Mouse (Mus musculus) c-Kit-negative CD71-positive TER-119-positive erythroid progenitor cells, embryonic 14.5 days (primary cell): Measurements from ENCODE around the gene Car6.

ENCODE experiments used
- DNase-seq: peaks from one replicate; pipeline ENCODE4 v3.0.0-alpha.2; 2013; ENCODE audit warnings: low read depth, low spot score

Gene Car6

GRCm38 (mm10) chr4:150229747-150230390 is 28.7 kb upstream of the Car6 start:
- DNase-seq: no peak

DNA sequence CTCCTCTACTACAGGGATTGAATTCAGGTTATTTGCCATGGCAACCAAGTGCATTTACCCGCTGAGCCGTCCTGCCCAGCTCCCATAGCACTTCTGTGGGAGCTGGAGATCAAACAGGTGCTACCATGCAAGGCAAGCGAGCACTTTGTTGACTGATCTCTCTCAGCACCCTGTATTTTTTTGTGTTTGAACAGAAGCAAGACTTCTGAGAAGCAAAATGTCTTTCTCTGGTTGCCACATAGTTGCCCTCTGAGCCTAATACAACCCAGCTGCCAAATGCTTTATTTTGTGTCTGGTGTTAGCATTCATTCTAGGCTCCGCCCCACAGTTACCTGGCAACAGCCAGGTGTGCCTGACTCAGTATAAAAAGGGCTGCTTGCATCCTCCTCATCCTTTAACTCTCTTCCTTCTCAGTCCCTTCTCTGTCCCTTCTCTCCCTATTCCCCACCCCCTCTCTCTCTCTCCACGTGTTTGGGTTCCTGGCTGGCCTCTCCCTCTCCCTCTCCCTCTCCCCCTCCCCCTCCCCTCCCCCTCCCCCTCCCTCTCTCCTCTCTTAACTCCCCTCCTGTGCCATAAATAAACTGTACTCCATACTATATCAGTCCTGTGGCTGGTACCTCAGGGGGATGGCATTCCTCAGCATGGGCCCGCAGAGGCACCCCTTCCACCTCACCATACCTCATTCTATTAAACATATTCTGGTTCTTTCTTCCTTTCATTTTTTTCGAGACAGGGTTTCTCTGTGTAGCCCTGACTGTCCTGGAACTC is 27.6 kb upstream of the Car6 start:
- DNase-seq: no peak

- no peak for DNase-seq
Measured at GRCm38 (mm10) chr4:150226818-150227688, 25.9 kb upstream of the Car6 start.

GRCm38 (mm10) chr4:150225700-150226099 is 24.6 kb upstream of the Car6 start:
- no peak for DNase-seq

DNA sequence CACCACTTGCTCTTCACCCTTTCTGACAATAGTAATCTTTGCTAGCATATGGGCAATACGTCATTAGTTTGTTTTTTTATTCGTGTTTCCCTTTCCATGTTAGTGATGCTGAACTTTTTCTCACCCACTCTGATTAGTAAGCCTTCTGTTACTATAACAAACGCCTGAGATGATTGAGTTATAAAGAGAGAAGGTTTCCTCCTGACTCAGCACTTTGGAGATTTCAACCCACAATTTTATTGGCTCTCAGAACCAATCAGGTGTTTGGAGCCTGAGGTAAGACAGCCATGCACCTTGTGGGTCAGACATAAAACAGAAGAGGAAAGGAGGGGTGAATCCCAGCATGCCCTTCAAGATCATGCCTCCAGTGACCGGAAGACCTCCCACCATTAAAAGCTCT is 22.7 kb upstream of the Car6 start:
- DNase-seq: no peak

GRCm38 (mm10) chr4:150221017-150221640 is 20.0 kb upstream of the Car6 start:
- DNase-seq: no peak

DNA sequence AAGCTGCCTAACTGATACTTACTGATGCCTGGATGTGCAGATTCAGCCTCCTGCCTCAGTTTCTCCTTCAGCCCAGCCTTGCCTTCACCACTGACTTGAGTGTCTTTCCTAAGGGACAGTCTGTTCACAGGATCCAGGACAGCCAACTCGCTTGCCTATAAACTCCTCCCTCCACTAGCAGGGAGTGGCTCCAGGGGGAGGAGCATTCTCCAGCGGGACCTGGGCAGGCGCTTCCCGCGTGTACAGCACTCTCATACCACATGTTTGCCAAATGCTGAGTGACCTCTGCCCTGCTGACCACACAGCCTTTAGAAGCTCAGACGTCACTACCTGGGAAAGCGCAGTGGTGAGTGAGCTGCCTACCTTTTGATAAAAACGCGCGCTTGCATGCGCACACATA is 19.5 kb upstream of the Car6 start:
- DNase-seq: no peak

DNA sequence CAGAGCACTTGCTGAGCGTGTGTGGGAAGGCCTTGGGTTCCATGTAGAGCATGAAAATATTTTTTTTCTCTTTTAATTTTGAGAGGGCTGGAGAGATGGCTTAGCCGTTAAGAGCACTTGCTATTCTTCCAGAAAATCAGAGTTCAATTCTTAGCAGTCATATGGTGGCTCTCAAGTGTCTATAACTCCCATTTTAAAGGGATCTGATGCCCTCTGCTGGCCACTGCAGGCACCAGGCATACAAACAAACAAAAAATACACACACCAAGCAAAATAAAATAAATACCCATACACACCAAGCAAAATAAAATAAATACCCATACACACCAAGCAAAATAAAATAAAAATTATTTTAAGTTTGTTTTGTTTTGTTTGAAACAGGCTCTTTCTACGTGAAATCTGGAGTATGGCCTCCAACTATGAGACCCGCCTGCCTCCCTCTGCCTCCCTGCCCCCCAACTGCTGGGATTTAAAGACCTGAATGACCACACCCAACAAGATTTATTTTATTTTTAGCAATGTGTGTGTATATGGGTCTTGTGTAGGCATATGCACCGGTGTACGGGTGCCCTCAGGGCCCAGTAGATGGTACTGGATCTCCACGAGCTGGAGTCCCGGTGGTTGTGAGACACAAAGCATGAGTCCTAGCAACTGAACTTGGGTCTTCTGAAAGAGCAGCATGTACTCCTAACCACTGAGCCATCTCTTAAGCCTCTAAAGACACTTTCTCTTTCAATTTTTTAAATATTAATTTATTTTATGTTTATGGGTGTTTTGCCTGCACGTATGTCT is 18.6 kb upstream of the Car6 start:
- no peak for DNase-seq

- no peak for DNase-seq
Measured at GRCm38 (mm10) chr4:150217935-150218334, 16.8 kb upstream of the Car6 start.

DNA sequence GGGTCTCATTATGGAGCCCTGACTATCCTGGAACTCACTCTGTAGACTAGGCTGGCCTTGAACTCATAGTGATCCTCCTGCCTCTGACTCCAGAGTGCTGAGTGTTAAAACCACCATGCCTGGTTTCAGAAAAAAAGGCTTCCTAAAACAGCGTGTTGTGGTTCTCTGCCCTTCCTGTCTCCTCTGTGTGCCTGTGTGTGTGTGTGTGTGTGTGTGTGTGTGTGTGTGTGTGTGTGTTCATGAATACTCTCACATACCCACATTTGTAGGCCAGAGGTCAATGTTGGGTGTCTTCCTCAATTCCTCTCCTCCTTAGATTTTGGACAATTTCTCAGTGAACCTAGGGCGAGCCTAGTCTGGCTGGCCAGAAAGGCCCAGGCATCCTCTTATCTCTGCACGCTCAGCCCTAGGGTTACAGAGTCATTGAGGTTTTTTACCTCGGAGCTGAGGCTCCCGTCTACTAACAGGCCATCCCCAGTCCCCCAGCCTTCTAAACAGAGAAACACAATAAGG is 16.0 kb upstream of the Car6 start:
- DNase-seq: no peak

DNA sequence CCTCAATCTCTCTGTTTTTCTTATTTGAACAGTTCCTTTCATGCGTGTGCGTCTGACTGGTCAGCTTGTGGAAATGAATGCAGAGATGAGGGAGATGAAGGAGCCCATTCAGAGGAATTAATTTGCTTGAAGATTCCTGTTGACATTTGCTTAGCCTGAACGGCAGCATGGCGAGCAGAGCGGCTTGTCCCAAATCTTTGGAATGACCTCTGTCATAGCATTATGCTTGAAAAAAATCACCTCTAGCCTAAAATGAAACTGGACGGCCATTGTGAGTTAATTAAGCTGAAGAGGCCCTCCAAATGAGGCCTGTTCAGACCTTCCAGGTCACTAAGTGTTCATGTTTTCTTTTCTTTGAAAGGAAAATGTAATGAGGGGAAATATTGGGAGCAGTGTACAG is 15.3 kb upstream of the Car6 start:
- no peak for DNase-seq

- no peak for DNase-seq
Measured at GRCm38 (mm10) chr4:150213910-150214309, 12.8 kb upstream of the Car6 start.

DNA sequence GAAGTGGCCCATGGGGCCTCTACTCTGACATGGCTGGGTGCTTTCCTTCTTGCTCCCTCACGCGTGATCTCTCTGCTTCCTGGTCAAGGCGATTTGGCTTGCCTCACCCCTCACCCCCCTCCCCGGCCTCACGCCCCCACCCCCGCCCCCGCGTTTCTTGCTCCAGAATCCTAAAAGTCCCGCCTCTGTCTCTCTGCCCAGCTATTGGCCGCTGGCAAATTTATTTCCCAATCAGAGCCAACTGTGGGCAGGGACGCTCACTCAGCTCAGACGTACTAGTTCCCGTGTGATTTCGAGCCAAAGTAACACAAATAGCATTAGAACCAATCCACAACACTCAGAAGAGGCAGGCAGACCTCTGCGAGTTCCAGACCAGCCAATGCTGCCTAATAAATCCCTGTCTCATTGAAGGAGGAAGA is 11.4 kb upstream of the Car6 start:
- no peak for DNase-seq

DNA sequence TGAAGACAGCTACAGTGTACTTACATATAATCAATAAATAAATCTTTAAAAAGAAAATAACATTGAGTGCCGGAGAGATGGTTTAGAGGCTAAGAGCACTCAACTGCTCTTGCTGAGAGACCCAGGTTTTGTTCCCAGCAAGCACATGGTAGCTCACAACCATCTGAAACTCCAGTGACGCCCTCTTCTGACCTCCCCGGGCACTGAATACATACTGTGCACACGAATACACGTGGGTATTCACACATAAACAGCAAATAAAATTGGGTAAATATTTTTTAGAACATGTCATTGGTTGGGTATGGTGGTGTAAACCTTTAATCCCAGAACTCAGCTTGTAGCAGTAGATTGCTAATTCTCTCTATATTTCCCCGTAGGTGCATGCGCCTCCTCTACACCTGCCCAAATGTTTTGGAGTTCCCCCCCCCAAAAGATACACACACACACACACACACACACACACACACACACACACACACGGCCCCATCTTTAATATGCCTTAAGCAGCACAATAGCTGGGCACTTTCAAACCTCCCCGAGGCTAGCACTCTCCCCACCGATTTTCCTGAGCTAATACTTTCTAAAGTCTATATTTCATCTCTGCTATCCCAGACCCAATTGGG is 10.9 kb upstream of the Car6 start:
- DNase-seq: no peak

DNA sequence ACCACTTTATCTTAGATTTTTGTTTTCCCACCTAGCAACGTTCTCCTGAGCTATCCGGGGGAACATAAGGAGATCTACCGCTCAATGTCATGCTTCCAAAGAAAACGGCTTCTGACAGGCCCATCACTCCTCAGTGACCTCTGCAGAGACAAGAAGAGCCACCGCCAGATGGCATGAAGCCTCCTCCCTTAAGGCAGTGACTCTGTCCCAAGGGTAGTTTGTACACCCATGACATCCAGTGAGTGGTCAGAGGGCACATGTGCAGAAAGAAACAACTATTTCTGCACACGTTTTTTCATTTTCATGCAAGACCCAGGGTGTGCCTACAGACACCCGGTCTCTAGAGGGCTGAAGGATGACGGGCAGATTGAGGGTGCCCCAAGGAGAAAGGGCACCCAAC is 9.2 kb upstream of the Car6 start:
- no peak for DNase-seq

GRCm38 (mm10) chr4:150209751-150210150 is 8.6 kb upstream of the Car6 start:
- DNase-seq: no peak

GRCm38 (mm10) chr4:150204877-150205276 is 3.7 kb upstream of the Car6 start:
- DNase-seq: no peak

DNA sequence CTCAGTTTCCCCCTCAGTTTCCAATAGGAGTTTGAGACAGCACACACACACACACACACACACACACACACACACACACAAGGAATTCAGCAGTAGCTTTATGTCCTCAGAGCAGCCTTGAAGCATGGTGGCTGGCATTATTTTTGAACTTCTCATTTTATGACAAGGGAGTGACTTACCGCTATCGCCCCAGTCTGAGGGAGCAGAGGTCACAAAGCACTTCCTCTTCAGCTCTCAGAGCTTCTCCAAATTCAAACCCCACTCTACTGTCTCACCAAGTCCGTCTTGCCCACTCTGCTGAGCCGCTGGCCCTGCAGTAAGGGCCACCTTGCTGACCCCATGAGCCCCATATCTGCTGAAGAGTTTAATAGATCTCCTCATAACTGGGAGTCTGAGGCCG is 1.6 kb upstream of the Car6 start:
- DNase-seq: no peak

DNA sequence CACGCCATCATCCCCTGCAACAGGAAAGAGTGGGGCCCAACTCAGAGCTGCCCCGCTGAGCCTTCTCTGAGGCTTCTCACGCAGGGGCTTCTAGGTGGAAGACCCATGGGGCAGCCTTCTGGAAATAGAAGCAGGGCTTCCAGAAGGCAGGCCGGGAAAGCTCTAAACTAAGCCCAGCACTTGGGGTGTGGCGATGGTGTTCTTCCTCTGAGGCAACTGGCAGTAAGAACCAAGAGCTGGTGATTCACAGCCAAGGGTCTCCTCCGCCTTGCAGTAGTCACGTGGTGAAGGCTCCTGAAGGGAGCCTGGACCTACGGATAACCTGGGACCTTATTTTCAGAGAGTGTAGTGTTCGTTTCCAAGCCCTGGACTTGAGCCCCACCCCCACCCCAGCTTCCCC is 2.9 kb downstream of the Car6 start:
- DNase-seq: no peak

DNA sequence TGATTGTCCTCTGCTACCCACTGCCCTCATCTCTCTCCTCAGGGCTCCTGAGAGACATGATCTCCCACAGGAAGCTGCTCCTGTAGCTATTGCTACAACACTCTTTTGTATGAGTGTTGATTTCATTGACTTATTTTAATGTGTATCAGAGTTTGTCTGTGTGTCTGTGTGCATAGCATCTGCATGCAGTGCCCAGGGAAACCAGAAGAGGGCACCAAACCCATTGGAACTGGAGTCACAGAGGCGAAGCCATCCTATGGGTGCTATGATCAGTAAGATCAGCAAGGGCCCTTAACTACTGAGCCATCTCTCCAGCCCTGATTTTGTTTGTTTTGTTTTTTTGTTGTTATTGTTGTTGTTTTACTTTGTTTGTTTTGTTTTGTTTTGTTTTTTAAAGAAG is 7.2 kb downstream of the Car6 start:
- DNase-seq: peak; percentile 38

DNA sequence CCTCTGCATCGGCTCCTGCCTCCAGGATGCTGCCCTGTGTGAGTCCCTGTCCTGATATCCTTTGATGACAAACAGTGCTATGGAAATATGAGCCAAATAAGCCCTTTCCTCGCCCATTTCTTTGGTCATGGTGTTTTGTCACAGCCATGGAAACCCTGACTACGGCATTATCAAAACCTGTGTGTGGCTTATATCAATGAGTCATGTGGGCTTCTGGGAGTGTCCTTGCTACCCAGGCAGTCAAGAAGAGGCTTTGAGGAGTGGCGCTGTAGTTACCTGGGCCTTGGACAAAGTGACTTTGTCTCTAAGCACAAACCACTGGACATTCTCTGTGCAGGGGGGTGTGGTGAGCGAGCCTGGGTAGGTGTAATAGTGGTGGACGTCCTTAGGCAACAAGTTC is 8.9 kb downstream of the Car6 start:
- no peak for DNase-seq
